Mouse (Mus musculus) stomach, adult 2 months (tissue): ENCODE measurements around the gene Pfn4. TPM values are rescaled to one million over a fixed set of nuclear protein-coding genes. Genes with fewer than 3 reads are reported as not detected.

Experiments
- polyA plus RNA-seq: library from polyadenylated mRNA; depleted of rRNA; stranded (reverse); fragments of >200 nt; gene quantifications from 2 replicates; pipeline ENCODE4 v1.2.3, GENCODE M21; 2012; rRNA removed

Pfn4 gene
- polyA plus RNA-seq: 0.05 TPM in 1 of 2 replicates, not detected in the other

DNA sequence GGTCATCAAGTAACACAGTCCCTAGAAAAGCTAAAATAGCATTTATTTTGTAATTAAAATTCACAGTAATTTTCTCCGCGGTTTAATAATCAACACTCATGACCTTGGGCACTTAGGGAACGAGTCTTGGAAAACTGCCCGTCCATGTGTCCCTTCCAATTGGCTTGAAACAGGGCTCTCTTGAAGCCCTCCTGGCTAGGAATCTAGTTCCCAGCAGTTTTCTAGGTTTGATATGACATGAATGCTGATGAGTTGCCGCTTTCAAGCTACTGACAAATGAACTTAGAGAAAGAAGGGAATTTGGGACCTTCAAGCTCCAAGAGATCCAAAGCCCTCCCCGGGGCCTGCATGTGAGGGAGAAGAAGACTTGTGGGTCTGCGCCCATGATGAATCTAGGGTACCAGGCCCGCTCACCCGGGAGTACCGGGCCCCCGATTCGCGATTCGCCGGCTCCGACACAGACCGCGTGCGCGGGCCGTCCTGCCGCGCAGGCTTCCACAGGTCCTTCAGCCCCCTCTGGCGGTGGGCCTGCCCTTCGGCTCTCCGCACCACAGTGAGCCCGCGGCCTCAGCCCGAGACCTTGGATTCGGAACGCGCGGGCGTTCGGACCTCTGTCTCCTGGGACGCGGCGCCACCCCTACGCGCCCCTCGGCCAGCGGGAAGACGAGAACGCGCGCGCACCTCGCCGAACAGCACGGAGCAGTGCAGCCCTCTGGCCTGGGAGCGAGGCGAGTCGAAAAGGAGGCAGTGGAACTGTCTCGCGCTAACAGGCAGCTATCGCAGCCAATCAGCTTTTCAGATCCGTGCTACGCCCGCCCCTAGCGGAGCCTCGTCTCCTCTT lies at the start of gene Pfn4, which contains the start of gene Fam228b:
Pfn4 (plus strand) TSS at position 531 of the 841 bp plus-strand sequence.
Fam228b (minus strand) TSS at position 776 of the 841 bp plus-strand sequence.

GRCm38 (mm10) chr12:4738031-4738576 lies 30.7 kb upstream of the Pfn4 start, which contains the start of gene Fam228a:
Gene Fam228a (minus strand): TSS chr12:4738430.

GRCm38 (mm10) chr12:4817361-4818101 lies 48.7 kb downstream of the Pfn4 start, which contains the start of gene Sf3b6:
Gene Sf3b6 (plus strand): TSS chr12:4817544.

Other genes starting within 250 kb of the Pfn4 start
- gene Itsn2, start 176.4 kb upstream of the Pfn4 start, polyA plus RNA-seq: 3.2 and 6.2 TPM in 2 replicates
- gene Gm3625, start 176.1 kb upstream of the Pfn4 start, polyA plus RNA-seq: not detected in 2 replicates
- 0.02 TPM in 1 of 2 replicates, not detected in the other for gene Fam228a, start 30.6 kb upstream of the Pfn4 start, polyA plus RNA-seq
- gene Fam228b, start 245 bp downstream of the Pfn4 start, polyA plus RNA-seq: 0.03 and 0.06 TPM in 2 replicates
- gene Sf3b6, start 48.5 kb downstream of the Pfn4 start, polyA plus RNA-seq: 7.9 and 15.4 TPM in 2 replicates
- 1.8 and 2.8 TPM in 2 replicates for gene Fkbp1b, start 72.6 kb downstream of the Pfn4 start, polyA plus RNA-seq
- 0.69 and 1.7 TPM in 2 replicates for gene Wdcp, start 74.3 kb downstream of the Pfn4 start, polyA plus RNA-seq
- gene Mfsd2b, start 105.3 kb downstream of the Pfn4 start, polyA plus RNA-seq: 0.55 and 0.87 TPM in 2 replicates
- gene Ubxn2a, start 138.7 kb downstream of the Pfn4 start, polyA plus RNA-seq: 2.9 and 3.2 TPM in 2 replicates
- gene Atad2b, start 148.3 kb downstream of the Pfn4 start, polyA plus RNA-seq: 4.9 and 5.4 TPM in 2 replicates